8 mouse cellular contexts compared by ENCODE assay signal in the genomic region with DNA sequence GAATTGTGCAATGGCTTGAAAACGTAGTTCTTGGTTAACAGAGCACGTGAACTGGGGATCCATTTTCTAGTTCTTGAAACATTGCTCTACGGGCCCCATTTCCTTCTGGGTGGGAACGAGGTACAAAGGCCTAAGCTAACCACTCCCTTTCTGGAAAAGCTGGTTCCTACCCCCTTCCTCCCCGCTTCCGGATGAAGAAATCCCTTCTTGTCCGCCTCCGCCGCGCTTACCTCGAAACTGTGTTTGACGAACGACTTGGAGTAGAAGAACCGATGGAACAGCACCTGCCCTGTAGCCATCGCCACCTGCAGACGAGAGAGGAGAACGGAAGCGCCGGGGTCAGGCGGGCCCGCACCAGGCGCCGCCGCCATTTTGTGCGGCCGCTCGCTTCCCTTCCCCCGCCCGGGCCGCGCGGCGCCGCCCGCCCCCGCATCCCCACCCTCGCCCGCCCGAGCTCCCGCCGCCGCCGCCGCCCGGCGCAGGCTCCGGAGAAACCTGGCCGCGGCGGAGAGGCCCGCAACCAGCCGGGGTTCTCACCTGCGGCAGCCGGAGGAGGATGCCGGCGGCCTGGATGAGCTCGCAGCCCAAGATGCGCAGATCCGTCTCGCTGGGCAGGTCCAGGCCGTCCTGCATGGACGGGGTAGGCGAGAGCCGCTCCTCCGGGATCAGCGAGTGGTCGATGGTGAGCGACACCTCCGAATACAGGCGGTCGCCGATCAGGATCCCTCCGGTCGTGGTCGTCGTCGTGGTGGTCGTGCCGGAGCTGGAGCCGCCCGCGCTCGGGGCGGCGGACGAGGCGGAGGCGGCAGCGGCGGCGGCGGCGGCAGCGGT. TPM values are rescaled to one million over a fixed set of nuclear protein-coding genes. Genes with fewer than 3 reads are reported as not detected.
A peak's percentile ranks its signal among the peaks of the same experiment; 100 is the strongest.
DNase-seq lines count a peak whose midpoint lies in the region; ATAC-seq lines count a peak whose summit lies in the region.

No protein-coding gene starts in this region.

- peak overlapping the region; percentile 94 for H3K4me2 ChIP-seq in embryonic facial prominence, embryonic 14.5 days (ENCODE audit: low read depth, low read length)
- peak overlapping the region; percentile 96 for H3K4me2 ChIP-seq in liver, embryonic 11.5 days

- H3K27ac ChIP-seq in embryonic facial prominence, embryonic 14.5 days (replicated peaks; ENCODE audit: low read depth, low read length): peak overlapping the region; percentile 100
- peak overlapping the region; percentile 99 for H3K27ac ChIP-seq in liver, embryonic 11.5 days (ENCODE audit: low read depth, low read length)

- no peaks in the 10 kb centered on the region for H3K9me3 ChIP-seq in embryonic facial prominence, embryonic 14.5 days (ENCODE audit: control insufficient read depth, low read length)
- H3K9me3 ChIP-seq in liver, embryonic 11.5 days (ENCODE audit: control insufficient read depth, low read length): no peaks in the 10 kb centered on the region

- H3K4me3 ChIP-seq in embryonic facial prominence, embryonic 14.5 days (ENCODE audit: low read depth, low read length): peak overlapping the region; percentile 99
- peak overlapping the region; percentile 93 for H3K4me3 ChIP-seq in liver, embryonic 11.5 days (ENCODE audit: low read depth, low read length)

- under 1% methylated on average over 39 of the region's 94 CpGs for WGBS in embryonic facial prominence, embryonic 14.5 days
- under 1% methylated on average over 92 of the region's 94 CpGs for WGBS in liver, embryonic 11.5 days

- H3K36me3 ChIP-seq in embryonic facial prominence, embryonic 14.5 days (ENCODE audit: control insufficient read depth, insufficient read depth, low read length): peaks cover 40% of the 10 kb centered on the region
- peaks cover 21% of the 10 kb centered on the region for H3K36me3 ChIP-seq in liver, embryonic 11.5 days (ENCODE audit: control insufficient read depth, insufficient read depth, low read length)
- H3K36me3 ChIP-seq in splenic B cell, adult 2 months (ENCODE audit: control insufficient read depth, insufficient read depth, low read length, poor library complexity, severe bottlenecking): peaks cover 16% of the 10 kb centered on the region

- no peaks in the 10 kb centered on the region for H3K27me3 ChIP-seq in embryonic facial prominence, embryonic 14.5 days (replicated peaks; ENCODE audit: control insufficient read depth, insufficient read depth, low read length)
- no peaks in the 10 kb centered on the region for H3K27me3 ChIP-seq in liver, embryonic 11.5 days (replicated peaks; ENCODE audit: control insufficient read depth, insufficient read depth, low read length)
- H3K27me3 ChIP-seq in splenic B cell, adult 2 months (ENCODE audit: control insufficient read depth, insufficient read depth, low read length, poor library complexity, severe bottlenecking): no peaks in the 10 kb centered on the region

- peak overlapping the region; percentile 100 for H3K9ac ChIP-seq in embryonic facial prominence, embryonic 14.5 days (ENCODE audit: low read depth, low read length)
- H3K9ac ChIP-seq in liver, embryonic 11.5 days (ENCODE audit: low read depth, low read length): peak overlapping the region; percentile 97

- peak; percentile 77 for DNase-seq in A20 (ENCODE audit: low read depth, low spot score)
- DNase-seq in adrenal gland, postnatal 25 days: peak; percentile 61
- peak; percentile 81 for DNase-seq in embryonic facial prominence, embryonic 14.5 days (ENCODE audit: low spot score)
- peak; percentile 55 to 64 for DNase-seq in heart, adult 9 months (ENCODE audit: low spot score in 2 of 2)
- DNase-seq in kidney, adult 9 months: peak; percentile 68
- DNase-seq in liver, embryonic 11.5 days (ENCODE audit: low spot score): peak; percentile 76
- DNase-seq in splenic B cell, adult 2 months (ENCODE audit: low read depth, low spot score): peak; percentile 85

- peak; percentile 81 for ATAC-seq in embryonic facial prominence, embryonic 14.5 days (ENCODE audit: low read depth)
- peak; percentile 64 for ATAC-seq in liver, embryonic 11.5 days (replicated peaks; ENCODE audit: low FRiP score)
- ATAC-seq in monocyte, adult 5-6 weeks (replicated peaks; ENCODE audit: insufficient number of reproducible peaks, low FRiP score, low TSS enrichment, poor library complexity, severe bottlenecking): peak; percentile 52

- peaks cover 39% of the 10 kb centered on the region for H3K4me1 ChIP-seq in embryonic facial prominence, embryonic 14.5 days (ENCODE audit: control insufficient read depth, insufficient read depth, low read length)
- peaks cover 45% of the 10 kb centered on the region for H3K4me1 ChIP-seq in liver, embryonic 11.5 days (replicated peaks; ENCODE audit: control insufficient read depth, insufficient read depth, low read length)

RNA-seq across cellular contexts. Expression of gene Ccnl1, which starts 0.6 kb away (rescaled TPM):
- 97.6 and 105 TPM in 2 replicates for total RNA-seq in adrenal gland, postnatal 25 days (2021)
- polyA plus RNA-seq in embryonic facial prominence, embryonic 14.5 days (2014; fragmentation: Nextera tagmentation; extraction: Ambion mirVana): 101 and 105 TPM in 2 replicates
- polyA plus RNA-seq in liver, embryonic 11.5 days (2014; fragmentation: Nextera tagmentation; extraction: Ambion mirVana): 107 TPM in 2 replicates
- total RNA-seq in monocyte, adult 5-6 weeks (2017): 637 to 1,006 TPM (median 735 TPM) in 3 replicates

Comparison
In these comparisons a context has a peak if more than half of its experiments do, and no peak if none do; other contexts are left out.
1. Peak in every context shown above with its lines: DNase-seq, ATAC-seq, H3K4me3 ChIP-seq and H3K27ac ChIP-seq.